Mouse (Mus musculus) neural tube, embryonic 14.5 days (tissue): ENCODE results near the gene Sfrp2. TPM values are rescaled to one million over a fixed set of nuclear protein-coding genes. Genes with fewer than 3 reads are reported as not detected.

Experiments used
- ATAC-seq: fragments of 200-750 bp; cut with Nextera tagmentation; 2 replicates; pipeline ENCODE4 v1.8.0; 2017; ENCODE audit warnings: low read depth, mild to moderate bottlenecking, moderate TSS enrichment, moderate library complexity
- H3K27ac ChIP-seq: fragments of 300-500 bp; sonication (generic); 2 replicates; pipeline ENCODE4 v1.5.1; 2014; ENCODE audit warnings: low read depth, mild to moderate bottlenecking, control low read depth, low read length, moderate library complexity, mixed read lengths
- H3K27me3 ChIP-seq: fragments of 300-500 bp; sonication (generic); 2 replicates; pipeline ENCODE4 v1.6.1; 2014; ENCODE audit warnings: low read length; ENCODE audit not compliant: control insufficient read depth, insufficient read depth
- H3K36me3 ChIP-seq: fragments of 300-500 bp; sonication (generic); 2 replicates; pipeline ENCODE4 v1.6.1; 2014; ENCODE audit warnings: low read length, mixed read lengths; ENCODE audit not compliant: control insufficient read depth, insufficient read depth
- H3K4me1 ChIP-seq: fragments of 300-500 bp; sonication (generic); 2 replicates; pipeline ENCODE4 v1.6.1; 2014; ENCODE audit warnings: low read length; ENCODE audit not compliant: control insufficient read depth, insufficient read depth
- H3K4me2 ChIP-seq: fragments of 300-500 bp; sonication (generic); 2 replicates; pipeline ENCODE4 v1.6.1; 2014; ENCODE audit warnings: mild to moderate bottlenecking, low read depth, low read length, control low read depth
- H3K4me3 ChIP-seq: fragments of 300-500 bp; sonication (generic); 2 replicates; pipeline ENCODE4 v1.5.1; 2014; ENCODE audit warnings: low read depth, low read length, control low read depth, mixed read lengths
- H3K9ac ChIP-seq: fragments of 300-500 bp; sonication (generic); replicated peaks from 2 replicates; pipeline ENCODE4 v1.6.1; 2014; ENCODE audit warnings: low read depth, mild to moderate bottlenecking, control low read depth, low read length, mixed read lengths
- H3K9me3 ChIP-seq: fragments of 300-500 bp; sonication (generic); 2 replicates; pipeline ENCODE4 v1.6.1; 2016; ENCODE audit warnings: low read length; ENCODE audit not compliant: control insufficient read depth
- WGBS: fragments of 180-500 bp; shearing (Covaris S2); extraction: QIAGEN DNeasy Blood & Tissue Kit; methylation state at CpG from one replicate; pipeline ENCODE4 v1.1.7; 2014; 5-methylcytosine and 5-hydroxymethylcytosine counted together
- polyA plus RNA-seq: library from polyadenylated mRNA; unstranded; fragments of >200 nt; fragmentation: Nextera tagmentation; extraction: Ambion mirVana; gene quantifications from 2 replicates; pipeline ENCODE4 v1.2.1, GENCODE M21; 2014

Sfrp2 gene
- polyA plus RNA-seq, 1 experiment from 2014 or later: 67.1 TPM

DNA sequence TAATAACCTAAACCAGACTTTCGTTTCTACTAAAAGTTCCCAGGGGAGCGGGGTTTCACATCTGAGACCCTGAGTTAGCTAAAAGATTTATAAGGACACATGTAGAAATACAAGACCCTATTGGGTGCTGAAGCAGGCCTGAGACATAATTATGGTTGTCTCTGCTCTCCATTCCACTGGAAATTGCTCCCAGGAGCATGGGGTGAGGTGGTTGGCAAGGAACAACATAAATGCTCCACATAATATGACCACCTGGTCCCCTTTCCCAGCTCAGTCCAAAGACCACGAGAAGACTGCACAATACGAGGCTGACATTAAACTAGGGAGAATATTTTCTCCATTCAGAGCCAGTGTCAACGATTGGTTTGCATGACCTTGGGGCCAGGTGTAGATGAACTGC is 18.2 kb upstream of the Sfrp2 start:
- Histone ChIP-seq H3K36me3 (no peaks in the 10 kb centered on the region), H3K4me2 (no peak overlapping the region), H3K27ac (no peak overlapping the region), H3K9me3 (no peaks in the 10 kb centered on the region), H3K9ac (no peak overlapping the region), H3K4me1 (no peaks in the 10 kb centered on the region), H3K27me3 (no peaks in the 10 kb centered on the region), H3K4me3 (no peak overlapping the region)
- WGBS: 41% methylated on average over 5 of the region's 5 CpGs
- peak; percentile 68; the same call in 1 of the 2 replicates for ATAC-seq

DNA sequence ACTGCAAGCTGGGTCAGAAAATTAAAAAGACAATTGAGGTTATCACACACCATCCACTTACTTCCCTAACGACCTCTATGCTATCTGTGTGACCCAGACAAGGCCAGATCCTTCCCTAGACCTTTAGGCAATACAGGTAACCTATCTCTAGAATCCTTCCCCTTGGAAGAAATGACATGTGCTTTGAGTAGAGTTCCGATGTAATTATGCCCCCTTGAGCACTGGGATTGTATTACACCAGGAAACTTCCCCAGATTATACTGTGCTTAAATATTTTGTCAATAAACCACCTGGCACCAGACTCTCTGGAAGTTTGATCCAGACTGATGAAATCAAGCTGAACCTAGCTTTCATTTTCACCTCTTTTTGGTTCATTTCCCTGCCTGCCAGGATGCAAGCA is 14.5 kb upstream of the Sfrp2 start:
- H3K27ac ChIP-seq: no peak overlapping the region
- no peaks in the 10 kb centered on the region for H3K27me3 ChIP-seq
- H3K9ac ChIP-seq: no peak overlapping the region
- no peak overlapping the region for H3K4me2 ChIP-seq
- no peaks in the 10 kb centered on the region for H3K4me1 ChIP-seq
- no peak overlapping the region for H3K4me3 ChIP-seq
- no peaks in the 10 kb centered on the region for H3K36me3 ChIP-seq
- 34% methylated on average over 2 of the region's 2 CpGs for WGBS
- ATAC-seq: no peak
- no peaks in the 10 kb centered on the region for H3K9me3 ChIP-seq

- H3K36me3 ChIP-seq: no peaks in the 10 kb centered on the region
- H3K4me2 ChIP-seq: no peak overlapping the region
- no peaks in the 10 kb centered on the region for H3K4me1 ChIP-seq
- ATAC-seq: no peak
- no peaks in the 10 kb centered on the region for H3K9me3 ChIP-seq
- H3K27me3 ChIP-seq: no peaks in the 10 kb centered on the region
- H3K27ac ChIP-seq: no peak overlapping the region
- H3K4me3 ChIP-seq: no peak overlapping the region
- 90% methylated on average over 5 of the region's 5 CpGs for WGBS
- no peak overlapping the region for H3K9ac ChIP-seq
Measured at GRCm38 (mm10) chr3:83752196-83752595, 13.9 kb upstream of the Sfrp2 start.

GRCm38 (mm10) chr3:83755043-83755635 is 11.0 kb upstream of the Sfrp2 start:
- H3K36me3 ChIP-seq: no peaks in the 10 kb centered on the region
- H3K4me2 ChIP-seq: no peak overlapping the region
- no peak overlapping the region for H3K4me3 ChIP-seq
- no peaks in the 10 kb centered on the region for H3K27me3 ChIP-seq
- H3K9me3 ChIP-seq: no peaks in the 10 kb centered on the region
- H3K4me1 ChIP-seq: no peaks in the 10 kb centered on the region
- 66% methylated on average over 15 of the region's 15 CpGs for WGBS
- no peak overlapping the region for H3K9ac ChIP-seq
- no peak for ATAC-seq
- H3K27ac ChIP-seq: no peak overlapping the region

GRCm38 (mm10) chr3:83755666-83756065 is 10.5 kb upstream of the Sfrp2 start:
- H3K27me3 ChIP-seq: no peaks in the 10 kb centered on the region
- no peaks in the 10 kb centered on the region for H3K36me3 ChIP-seq
- H3K9ac ChIP-seq: no peak overlapping the region
- H3K4me1 ChIP-seq: no peaks in the 10 kb centered on the region
- H3K4me3 ChIP-seq: no peak overlapping the region
- no peak overlapping the region for H3K27ac ChIP-seq
- no peaks in the 10 kb centered on the region for H3K9me3 ChIP-seq
- ATAC-seq: no peak
- no peak overlapping the region for H3K4me2 ChIP-seq
- WGBS: 71% methylated on average over 6 of the region's 6 CpGs

GRCm38 (mm10) chr3:83762361-83762760 is 3.8 kb upstream of the Sfrp2 start:
- no peak overlapping the region for H3K4me2 ChIP-seq
- no peak for ATAC-seq
- H3K9ac ChIP-seq: no peak overlapping the region
- H3K36me3 ChIP-seq: no peaks in the 10 kb centered on the region
- H3K27me3 ChIP-seq: no peaks in the 10 kb centered on the region
- H3K4me3 ChIP-seq: no peak overlapping the region
- H3K9me3 ChIP-seq: no peaks in the 10 kb centered on the region
- peaks cover 11% of the 10 kb centered on the region; the same call in 1 of the 2 replicates for H3K4me1 ChIP-seq
- H3K27ac ChIP-seq: no peak overlapping the region
- 75% methylated on average over 10 of the region's 10 CpGs for WGBS

DNA sequence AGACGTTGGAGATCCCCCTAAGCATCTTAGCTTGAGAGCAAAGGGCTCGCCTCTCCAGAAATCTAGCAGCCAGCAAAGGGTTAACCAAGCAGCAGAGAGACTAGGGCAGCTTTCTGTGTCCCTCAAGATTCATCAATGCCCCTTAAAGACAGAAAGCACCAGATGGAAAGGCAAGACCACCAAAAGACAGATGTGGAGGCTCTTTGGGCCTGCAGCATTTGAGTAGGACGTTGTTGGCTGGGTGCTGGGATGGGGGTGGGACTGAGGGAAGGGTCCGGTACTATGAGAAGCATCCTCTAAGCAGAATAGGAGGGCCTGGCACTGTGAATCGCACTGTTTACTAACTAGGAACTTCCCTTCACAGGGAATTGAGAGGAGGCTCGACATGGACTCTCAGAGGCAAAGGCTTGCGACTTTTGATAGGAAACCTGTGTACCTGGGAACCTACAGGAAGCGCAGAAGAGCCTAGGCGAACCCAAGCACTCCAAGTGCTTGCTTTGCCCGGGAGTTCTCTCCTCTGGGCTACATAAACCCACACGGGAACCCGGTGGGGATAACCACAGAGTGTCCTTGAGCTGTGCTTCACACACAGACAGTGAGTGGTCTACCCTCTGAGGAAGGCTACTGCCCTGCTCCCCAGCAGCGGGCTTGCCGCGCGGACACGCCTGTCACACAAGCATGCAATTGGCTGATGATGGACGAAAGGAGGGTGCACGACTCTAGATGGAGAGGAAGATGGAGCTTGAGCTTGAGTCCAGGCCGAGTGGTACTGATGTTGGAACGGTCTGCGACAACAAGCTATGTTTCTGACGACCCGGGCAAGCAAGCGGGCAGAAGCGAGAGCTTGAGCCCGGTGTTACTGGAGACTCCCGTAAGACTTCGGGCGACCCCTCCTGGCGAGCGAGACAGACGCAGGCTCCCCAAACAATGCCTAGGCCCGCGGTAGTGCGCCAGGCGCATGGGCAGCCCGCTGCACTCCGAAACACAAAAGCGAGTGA is 2.3 kb upstream of the Sfrp2 start:
- Histone ChIP-seq H3K36me3 (no peaks in the 10 kb centered on the region), H3K27ac (no peak overlapping the region), H3K9me3 (no peaks in the 10 kb centered on the region), H3K9ac (peak overlapping the region; percentile 55), H3K4me3 (peak overlapping the region; percentile 31), H3K4me2 (peak overlapping the region; percentile 74), H3K27me3 (no peaks in the 10 kb centered on the region), H3K4me1 (peaks cover 11% of the 10 kb centered on the region; the same call in 1 of the 2 replicates)
- WGBS: 9% methylated on average over 40 of the region's 40 CpGs
- peak; percentile 84 for ATAC-seq

DNA sequence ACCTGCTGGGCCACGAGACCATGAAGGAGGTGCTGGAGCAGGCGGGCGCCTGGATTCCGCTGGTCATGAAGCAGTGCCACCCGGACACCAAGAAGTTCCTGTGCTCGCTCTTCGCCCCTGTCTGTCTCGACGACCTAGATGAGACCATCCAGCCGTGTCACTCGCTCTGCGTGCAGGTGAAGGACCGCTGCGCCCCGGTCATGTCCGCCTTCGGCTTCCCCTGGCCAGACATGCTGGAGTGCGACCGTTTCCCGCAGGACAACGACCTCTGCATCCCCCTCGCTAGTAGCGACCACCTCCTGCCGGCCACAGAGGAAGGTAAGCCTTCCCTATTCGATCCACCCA is 577 bp downstream of the Sfrp2 start:
- Histone ChIP-seq H3K9me3 (no peaks in the 10 kb centered on the region), H3K4me3 (peak overlapping the region; percentile 51), H3K9ac (peak overlapping the region; percentile 63), H3K4me2 (peak overlapping the region; percentile 98), H3K4me1 (peaks cover 11% of the 10 kb centered on the region; the same call in 1 of the 2 replicates), H3K27ac (peak overlapping the region; percentile 34; the same call in 1 of the 2 replicates), H3K27me3 (no peaks in the 10 kb centered on the region), H3K36me3 (no peaks in the 10 kb centered on the region)
- WGBS: under 1% methylated on average over 25 of the region's 25 CpGs
- ATAC-seq: peak; percentile 2; the same call in 1 of the 2 replicates

GRCm38 (mm10) chr3:83767121-83767520 is 1.0 kb downstream of the Sfrp2 start:
- Histone ChIP-seq H3K36me3 (no peaks in the 10 kb centered on the region), H3K4me2 (peak overlapping the region; percentile 98), H3K9me3 (no peaks in the 10 kb centered on the region), H3K27ac (no peak overlapping the region), H3K4me1 (peaks cover 11% of the 10 kb centered on the region; the same call in 1 of the 2 replicates), H3K27me3 (no peaks in the 10 kb centered on the region), H3K9ac (peak overlapping the region; percentile 63; the same call in 1 of the 2 replicates), H3K4me3 (peak overlapping the region; percentile 51)
- 2% methylated on average over 10 of the region's 10 CpGs for WGBS
- ATAC-seq: no peak
